Mouse (Mus musculus): ENCODE measurements around the gene Hmga1b. TPM values are rescaled to one million over a fixed set of nuclear protein-coding genes. Genes with fewer than 3 reads are reported as not detected.
"Not testable (repeated sequence)": the region's sequence is repeated elsewhere in the genome, so short reads cannot be mapped to it uniquely, and the experiment has no call there.

Gene Hmga1b
- polyA plus RNA-seq, 1 experiment from 2014 or later: 3.8 TPM

DNA sequence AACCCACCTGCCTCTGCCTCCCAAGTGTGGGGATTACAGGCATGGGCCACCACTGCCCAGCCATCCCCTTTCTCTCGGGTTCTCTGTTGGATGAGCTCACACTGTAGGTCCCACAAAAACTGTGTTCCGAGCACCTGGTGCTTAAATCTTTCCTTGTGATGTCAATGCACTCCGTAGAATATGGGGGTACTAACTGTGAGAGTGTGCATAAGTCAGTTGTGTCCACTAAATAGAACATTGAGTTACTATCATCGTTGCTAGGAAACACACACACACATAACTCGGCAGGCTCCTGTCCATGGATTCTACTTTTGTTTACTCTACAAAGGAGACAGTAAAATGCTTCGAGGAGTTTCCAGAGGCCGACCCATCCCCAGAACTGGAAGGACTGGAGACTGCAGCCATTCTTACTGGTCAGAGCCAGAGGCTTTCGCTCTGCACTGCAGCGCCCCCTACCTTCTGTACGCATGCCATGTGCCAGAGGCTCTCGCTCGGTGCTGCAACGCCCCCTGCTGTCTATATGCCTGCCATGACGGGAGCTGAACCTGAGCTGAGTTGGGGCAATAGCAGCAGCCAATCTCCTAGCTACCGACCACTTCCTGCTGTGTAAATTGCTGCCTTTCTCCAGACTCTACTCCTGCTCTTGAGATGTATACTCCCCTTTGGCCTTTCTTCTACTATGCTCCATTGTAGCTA, 13.3 kb downstream of the Hmga1b start:
- Histone ChIP-seq H3K36me3 (ENCODE audit: control insufficient read depth, insufficient read depth, low read length) (peaks cover 9% of the 10 kb centered on the region), H3K27me3 (replicated peaks; ENCODE audit: control insufficient read depth, insufficient read depth, low read length) (no peaks in the 10 kb centered on the region), H3K4me3 (ENCODE audit: low read depth, low read length) (no peak overlapping the region), H3K4me1 (ENCODE audit: control insufficient read depth, insufficient read depth, low read length) (no peaks in the 10 kb centered on the region), H3K4me2 (ENCODE audit: low read length) (no peak overlapping the region), H3K9ac (ENCODE audit: low read length) (no peak overlapping the region), H3K9me3 (replicated peaks; ENCODE audit: control insufficient read depth, low read length) (no peaks in the 10 kb centered on the region), H3K27ac (ENCODE audit: low read depth, low read length) (no peak overlapping the region)
- DNase-seq (ENCODE audit: low spot score): peak; percentile 92
- peak; percentile 90 for ATAC-seq
- WGBS: 28% methylated on average over 15 of the region's 15 CpGs

DNA sequence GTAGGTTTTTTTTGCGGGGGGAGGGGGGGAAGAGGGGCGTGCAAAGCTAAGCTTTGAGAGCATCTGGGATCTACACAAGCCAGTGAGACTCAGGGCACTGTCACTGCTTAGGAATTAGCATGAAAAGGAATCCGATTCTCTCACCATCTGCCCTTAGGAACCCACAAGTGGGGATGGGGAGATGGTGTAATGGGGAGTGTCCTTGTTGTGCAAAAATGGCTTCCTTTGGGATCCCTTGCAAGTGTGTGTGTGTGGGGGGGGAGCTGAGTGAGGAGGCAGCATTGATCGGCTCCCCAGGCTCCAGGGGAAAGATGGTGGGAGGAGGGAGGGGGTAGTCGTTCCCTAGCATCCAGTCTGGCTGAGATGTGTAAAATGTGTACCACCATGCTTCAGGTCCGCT, 14.5 kb downstream of the Hmga1b start:
- H3K9me3 ChIP-seq (replicated peaks; ENCODE audit: control insufficient read depth, low read length): no peaks in the 10 kb centered on the region
- DNase-seq (ENCODE audit: low spot score) (no peak), ATAC-seq (no peak)
- H3K4me2 ChIP-seq (ENCODE audit: low read length): no peak overlapping the region
- no peaks in the 10 kb centered on the region for H3K4me1 ChIP-seq (ENCODE audit: control insufficient read depth, insufficient read depth, low read length)
- no peak overlapping the region for H3K27ac ChIP-seq (ENCODE audit: low read depth, low read length)
- H3K27me3 ChIP-seq (replicated peaks; ENCODE audit: control insufficient read depth, insufficient read depth, low read length): no peaks in the 10 kb centered on the region
- H3K9ac ChIP-seq (ENCODE audit: low read length): no peak overlapping the region
- no peak overlapping the region for H3K4me3 ChIP-seq (ENCODE audit: low read depth, low read length)
- 27% methylated on average over 6 of the region's 6 CpGs for WGBS
- H3K36me3 ChIP-seq (ENCODE audit: control insufficient read depth, insufficient read depth, low read length): peaks cover 17% of the 10 kb centered on the region

- Histone ChIP-seq H3K36me3 (ENCODE audit: control insufficient read depth, insufficient read depth, low read length) (peaks cover 21% of the 10 kb centered on the region), H3K4me1 (ENCODE audit: control insufficient read depth, insufficient read depth, low read length) (peaks cover 6% of the 10 kb centered on the region), H3K4me3 (ENCODE audit: low read depth, low read length) (no peak overlapping the region), H3K9me3 (replicated peaks; ENCODE audit: control insufficient read depth, low read length) (no peaks in the 10 kb centered on the region), H3K27me3 (replicated peaks; ENCODE audit: control insufficient read depth, insufficient read depth, low read length) (no peaks in the 10 kb centered on the region), H3K27ac (ENCODE audit: low read depth, low read length) (no peak overlapping the region), H3K4me2 (ENCODE audit: low read length) (no peak overlapping the region), H3K9ac (ENCODE audit: low read length) (no peak overlapping the region)
- DNase-seq (ENCODE audit: low spot score) (no peak), ATAC-seq (no peak)
- 84% methylated on average over 1 of the region's 1 CpGs for WGBS
Observed at GRCm38 (mm10) chr11:120779876-120780275, 17.3 kb downstream of the Hmga1b start.

- H3K27ac ChIP-seq (ENCODE audit: low read depth, low read length); DNase-seq (ENCODE audit: low spot score); H3K4me2 ChIP-seq (ENCODE audit: low read length); H3K9me3 ChIP-seq (replicated peaks; ENCODE audit: control insufficient read depth, low read length); H3K4me3 ChIP-seq (ENCODE audit: low read depth, low read length); ATAC-seq; H3K27me3 ChIP-seq (replicated peaks; ENCODE audit: control insufficient read depth, insufficient read depth, low read length); H3K9ac ChIP-seq (ENCODE audit: low read length): not testable (repeated sequence)
- peaks cover 11% of the 10 kb centered on the region for H3K4me1 ChIP-seq (ENCODE audit: control insufficient read depth, insufficient read depth, low read length)
- H3K36me3 ChIP-seq (ENCODE audit: control insufficient read depth, insufficient read depth, low read length): peaks cover 28% of the 10 kb centered on the region
- 92% methylated on average over 6 of the region's 6 CpGs for WGBS
Observed at GRCm38 (mm10) chr11:120781361-120781760, 18.8 kb downstream of the Hmga1b start.

DNA sequence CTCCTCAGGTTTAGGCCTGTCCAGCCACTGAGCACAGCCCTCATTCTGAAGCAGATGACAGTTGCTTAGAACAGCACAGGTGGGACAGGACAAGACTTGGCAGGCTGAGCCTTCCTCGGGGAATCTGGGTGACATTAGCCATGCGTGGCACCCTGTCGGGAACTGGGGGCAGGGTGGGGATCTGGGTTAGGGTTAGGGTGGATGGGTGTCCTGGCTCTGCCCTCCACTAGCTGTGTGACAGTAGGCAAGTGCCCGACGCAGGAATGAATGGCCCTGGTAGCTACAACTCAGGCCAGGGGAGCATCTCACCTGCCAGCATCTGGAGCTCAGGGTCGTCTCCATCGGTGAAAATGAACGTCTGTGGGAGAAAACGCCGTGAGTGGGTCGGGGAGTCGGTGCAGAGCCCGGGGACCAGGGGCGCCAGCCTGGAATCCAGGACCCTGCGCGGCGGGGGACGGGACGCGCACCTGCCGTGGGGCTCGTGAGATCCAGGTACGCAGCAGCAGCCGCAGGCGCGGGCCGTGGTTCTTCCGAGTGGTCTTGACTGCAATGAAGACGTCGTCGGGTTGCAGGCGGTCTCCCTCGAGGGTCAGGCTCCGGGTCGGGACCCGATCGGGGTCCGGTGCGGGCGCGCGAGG, 21.0 kb downstream of the Hmga1b start:
- 2% methylated on average over 42 of the region's 42 CpGs for WGBS
- Histone ChIP-seq H3K4me1 (ENCODE audit: control insufficient read depth, insufficient read depth, low read length) (peaks cover 11% of the 10 kb centered on the region), H3K9me3 (replicated peaks; ENCODE audit: control insufficient read depth, low read length) (no peaks in the 10 kb centered on the region), H3K4me2 (ENCODE audit: low read length) (peak overlapping the region; percentile 97), H3K36me3 (ENCODE audit: control insufficient read depth, insufficient read depth, low read length) (peaks cover 50% of the 10 kb centered on the region), H3K27ac (ENCODE audit: low read depth, low read length) (peak overlapping the region; percentile 66), H3K9ac (ENCODE audit: low read length) (peak overlapping the region; percentile 91), H3K27me3 (replicated peaks; ENCODE audit: control insufficient read depth, insufficient read depth, low read length) (no peaks in the 10 kb centered on the region), H3K4me3 (ENCODE audit: low read depth, low read length) (peak overlapping the region; percentile 94)
- DNase-seq (ENCODE audit: low spot score) (no peak), ATAC-seq (peak; percentile 44; the same call in 1 of the 2 replicates)

DNA sequence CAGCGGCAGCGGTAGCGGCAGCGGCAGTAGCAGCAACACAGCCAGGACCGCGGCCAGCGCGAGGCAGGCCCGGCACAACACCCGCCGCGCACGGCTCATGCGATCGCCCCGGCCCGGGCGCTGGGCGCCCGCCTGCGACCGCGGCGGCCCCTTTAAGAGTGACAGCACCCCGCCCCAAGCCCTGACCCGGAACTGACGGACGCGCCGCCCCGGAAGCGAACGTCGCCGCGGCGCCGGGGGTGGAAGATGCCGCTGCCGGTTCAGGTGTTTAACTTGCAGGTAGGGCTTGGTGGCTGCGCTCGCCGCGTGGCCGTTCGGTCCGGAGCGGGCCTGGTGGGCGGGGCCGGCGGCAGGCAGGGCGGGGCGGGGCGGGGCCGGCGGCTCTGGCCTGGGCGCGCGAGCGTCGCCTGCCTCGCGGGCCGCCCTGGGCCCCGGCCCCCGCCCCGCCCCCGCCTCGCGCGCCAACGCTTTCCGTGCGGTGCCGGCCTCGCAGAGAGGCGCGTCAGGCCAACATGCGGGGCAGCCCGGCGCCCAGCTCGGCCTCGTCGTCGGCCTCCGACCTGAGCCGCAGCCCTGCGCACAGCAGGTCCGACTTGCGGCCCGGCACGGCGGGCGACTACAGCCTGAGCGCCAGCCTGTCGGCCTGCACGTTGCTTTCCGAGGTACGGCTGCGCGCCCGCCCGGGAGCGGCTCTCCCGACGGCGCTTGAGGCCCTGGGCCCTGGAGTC, 21.6 kb downstream of the Hmga1b start, which contains the start of the genes Rfng and Gps1:
Gene Rfng, minus strand, starts transcription at position 144 of the 728 bp plus-strand sequence.
Gene Gps1, plus strand, starts transcription at position 209 of the 728 bp plus-strand sequence.
- no peaks in the 10 kb centered on the region for H3K9me3 ChIP-seq (replicated peaks; ENCODE audit: control insufficient read depth, low read length)
- DNase-seq (ENCODE audit: low spot score) (peak; percentile 85), ATAC-seq (peak; percentile 90)
- H3K27me3 ChIP-seq (replicated peaks; ENCODE audit: control insufficient read depth, insufficient read depth, low read length): no peaks in the 10 kb centered on the region
- peak within 1 kb of the TSS; percentile 66 for H3K27ac ChIP-seq (ENCODE audit: low read depth, low read length)
- WGBS: under 1% methylated on average over 84 of the region's 107 CpGs
- peaks cover 11% of the 10 kb centered on the region for H3K4me1 ChIP-seq (ENCODE audit: control insufficient read depth, insufficient read depth, low read length)
- H3K4me3 ChIP-seq (ENCODE audit: low read depth, low read length): peak within 1 kb of the TSS; percentile 94
- peak within 1 kb of the TSS; percentile 91 for H3K9ac ChIP-seq (ENCODE audit: low read length)
- peaks cover 54% of the 10 kb centered on the region for H3K36me3 ChIP-seq (ENCODE audit: control insufficient read depth, insufficient read depth, low read length)
- H3K4me2 ChIP-seq (ENCODE audit: low read length): peak within 1 kb of the TSS; percentile 97

- H3K4me1 ChIP-seq (ENCODE audit: control insufficient read depth, insufficient read depth, low read length): peaks cover 11% of the 10 kb centered on the region
Observed at GRCm38 (mm10) chr11:120785145-120785544, 22.6 kb downstream of the Hmga1b start.

GRCm38 (mm10) chr11:120788460-120788859, 25.9 kb downstream of the Hmga1b start:
- H3K4me2 ChIP-seq (ENCODE audit: low read length); H3K4me1 ChIP-seq (ENCODE audit: control insufficient read depth, insufficient read depth, low read length); DNase-seq (ENCODE audit: low spot score); H3K27me3 ChIP-seq (replicated peaks; ENCODE audit: control insufficient read depth, insufficient read depth, low read length); H3K9me3 ChIP-seq (replicated peaks; ENCODE audit: control insufficient read depth, low read length); H3K27ac ChIP-seq (ENCODE audit: low read depth, low read length); H3K4me3 ChIP-seq (ENCODE audit: low read depth, low read length); H3K9ac ChIP-seq (ENCODE audit: low read length); ATAC-seq: not testable (repeated sequence)
- 86% methylated on average over 9 of the region's 10 CpGs for WGBS
- H3K36me3 ChIP-seq (ENCODE audit: control insufficient read depth, insufficient read depth, low read length): peaks cover 75% of the 10 kb centered on the region

More at GRCm38 (mm10) chr11:120785145-120785544, 22.6 kb downstream of the Hmga1b start:
- no peak overlapping the region; the same call in 1 of the 2 replicates for H3K27ac ChIP-seq (ENCODE audit: low read depth, low read length)
- ATAC-seq (no peak), DNase-seq (ENCODE audit: low spot score) (no peak)
- 39% methylated on average over 9 of the region's 9 CpGs for WGBS
- H3K9ac ChIP-seq (ENCODE audit: low read length): peak overlapping the region; percentile 91
- peaks cover 62% of the 10 kb centered on the region for H3K36me3 ChIP-seq (ENCODE audit: control insufficient read depth, insufficient read depth, low read length)
- peak overlapping the region; percentile 97 for H3K4me2 ChIP-seq (ENCODE audit: low read length)
- peak overlapping the region; percentile 94 for H3K4me3 ChIP-seq (ENCODE audit: low read depth, low read length)
- no peaks in the 10 kb centered on the region for H3K9me3 ChIP-seq (replicated peaks; ENCODE audit: control insufficient read depth, low read length)
- H3K27me3 ChIP-seq (replicated peaks; ENCODE audit: control insufficient read depth, insufficient read depth, low read length): no peaks in the 10 kb centered on the region

Measured in forebrain, embryonic 14.5 days (tissue).